Mouse (Mus musculus): Measurements from ENCODE around the gene Tomm5. TPM values are rescaled to one million over a fixed set of nuclear protein-coding genes. Genes with fewer than 3 reads are reported as not detected.

The Tomm5 gene
- 313 and 458 TPM in 2 replicates for total RNA-seq (2012; rRNA removed)
- 845 and 877 TPM in 2 replicates for total RNA-seq (2014; rRNA removed)
- 321 and 339 TPM in 2 replicates for polyA plus RNA-seq (2012; ENCODE audit: insufficient read length, low read depth)

GRCm38 (mm10) chr4:45107601-45108277 is at the start of gene Tomm5:
Gene Tomm5 (minus strand): TSS chr4:45108114.
- peak within 1 kb of the TSS; percentile 96 to 99 (median 98) for H3K4me3 ChIP-seq (replicated peaks in 1 of 3; ENCODE audit: low read depth in 2 of 3, low read length in 2 of 3, poor library complexity in 1 of 3)
- peak; percentile 96 for DNase-seq (ENCODE audit: extremely low read depth)
- dilution Hi-C loops (cut with MboI; ENCODE audit: extremely low pct_ligation_motif_present, extremely low pct_unique_long_range_greater_than_20kb, low sequenced_read_pairs) = no loop called here

DNA sequence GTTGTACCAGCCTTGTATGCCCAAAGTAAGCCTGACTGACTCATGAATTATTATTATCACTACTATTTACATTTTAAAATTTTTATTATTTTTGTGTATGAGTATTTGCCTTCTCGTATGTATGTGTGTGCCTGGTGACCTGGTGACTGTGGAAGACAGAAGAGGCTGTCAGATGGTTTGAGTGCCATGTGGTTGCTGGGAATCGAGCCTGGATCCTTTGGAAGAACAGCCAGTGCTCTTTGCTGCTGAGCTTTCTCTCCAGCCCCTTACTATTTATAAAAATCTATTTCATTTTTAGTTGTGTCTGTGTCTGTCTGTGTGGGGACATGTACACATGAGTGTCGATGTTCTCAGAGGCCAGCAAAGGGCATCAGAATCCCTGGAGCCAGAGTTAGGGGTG is 48.5 kb upstream of the Tomm5 start:
- no peak overlapping the region for H3K27ac ChIP-seq (ENCODE audit: insufficient read depth, low read depth)
- H3K4me3 ChIP-seq (replicated peaks in 1 of 3; ENCODE audit: low read depth in 2 of 3, low read length in 2 of 3, poor library complexity in 1 of 3) = no peak overlapping the region
- no peaks in the 10 kb centered on the region for H3K27me3 ChIP-seq (replicated peaks)
- DNase-seq (ENCODE audit: extremely low read depth) = no peak
- H3K9me3 ChIP-seq (replicated peaks; ENCODE audit: low read length) = no peaks in the 10 kb centered on the region
- in situ Hi-C loops (cut with MboI; ENCODE audit: low pct_ligation_motif_present, low pct_unique_long_range_greater_than_20kb, low sequenced_read_pairs) = no loop called here
- H3K36me3 ChIP-seq (replicated peaks in 1 of 2; ENCODE audit: control insufficient read depth in 1 of 2, insufficient read depth in 1 of 2, low read length in 1 of 2) = no peaks in the 10 kb centered on the region
- no peak for TF ChIP-seq TCF12 (IDR thresholded peaks at IDR 0.05; ENCODE audit: low read depth, low read length)
- TF ChIP-seq JUND (conservative IDR thresholded peaks at IDR 0.05; ENCODE audit: low read depth, low read length) = no peak
- TF ChIP-seq USF2 (conservative IDR thresholded peaks at IDR 0.05; ENCODE audit: low read depth, low read length) = no peak
- TF ChIP-seq ZKSCAN1 (IDR thresholded peaks at IDR 0.05; ENCODE audit: borderline replicate concordance, low read depth, low read length) = no peak
- no peak for TF ChIP-seq EP300 (IDR thresholded peaks at IDR 0.05; ENCODE audit: low read length)
- TF ChIP-seq BHLHE40 (IDR thresholded peaks at IDR 0.05; ENCODE audit: low read depth, low read length) = no peak
- no peak for TF ChIP-seq USF1 (IDR thresholded peaks at IDR 0.05; ENCODE audit: low read depth, low read length)
- TF ChIP-seq HCFC1 (IDR thresholded peaks at IDR 0.05; ENCODE audit: low read depth, low read length) = no peak
- TF ChIP-seq JUN (IDR thresholded peaks at IDR 0.05; ENCODE audit: insufficient read depth, low read depth, low read length) = no peak
- TF ChIP-seq CHD2 (IDR thresholded peaks at IDR 0.05; ENCODE audit: low read length) = no peak
- TF ChIP-seq GABPA (IDR thresholded peaks at IDR 0.05; ENCODE audit: insufficient replicate concordance, low read depth, low read length) = no peak
- TF ChIP-seq MXI1 (IDR thresholded peaks at IDR 0.05; ENCODE audit: low read depth, low read length) = no peak
- H3K4me1 ChIP-seq (ENCODE audit: control insufficient read depth in 1 of 2, insufficient read depth in 2 of 2) = no peaks in the 10 kb centered on the region
- no peaks in the 10 kb centered on the region for H3K79me2 ChIP-seq (replicated peaks; ENCODE audit: control insufficient read depth, extremely low read depth, insufficient read depth, poor library complexity, severe bottlenecking)
- dilution Hi-C loops (cut with MboI; ENCODE audit: extremely low pct_ligation_motif_present, extremely low pct_unique_long_range_greater_than_20kb, low sequenced_read_pairs) = no loop called here
- no peak overlapping the region for H3K9ac ChIP-seq (ENCODE audit: insufficient read depth, low read depth)
- H3K4me2 ChIP-seq (ENCODE audit: insufficient read depth, low read depth, poor library complexity, severe bottlenecking) = no peak overlapping the region

More at GRCm38 (mm10) chr4:45107601-45108277, at the start of gene Tomm5:
- TF ChIP-seq ZMIZ1 (IDR thresholded peaks at IDR 0.05; ENCODE audit: low read depth, low read length) (no peak; the same call in 1 of the 2 replicates), USF2 (conservative IDR thresholded peaks at IDR 0.05; ENCODE audit: low read depth, low read length) (no peak), PAX5 (IDR thresholded peaks at IDR 0.05; ENCODE audit: low read length) (no peak), HCFC1 (IDR thresholded peaks at IDR 0.05; ENCODE audit: low read depth, low read length) (peak; percentile 90), TCF12 (IDR thresholded peaks at IDR 0.05; ENCODE audit: low read depth, low read length) (peak; percentile 70), EP300 (IDR thresholded peaks at IDR 0.05; ENCODE audit: low read length) (no peak), ELF1 (IDR thresholded peaks at IDR 0.05; ENCODE audit: low read depth, low read length) (peak; percentile 97), NRF1 (IDR thresholded peaks at IDR 0.05; ENCODE audit: low read depth, low read length) (peak; percentile 22; the same call in 1 of the 2 replicates), UBTF (IDR thresholded peaks at IDR 0.05; ENCODE audit: low read depth, low read length) (no peak), ZC3H11A (IDR thresholded peaks at IDR 0.05; ENCODE audit: low read depth, low read length) (peak; percentile 33; the same call in 1 of the 2 replicates), E2F4 (IDR thresholded peaks at IDR 0.05; ENCODE audit: insufficient replicate concordance, low read depth, low read length) (no peak), RAD21 (IDR thresholded peaks at IDR 0.05; ENCODE audit: low read depth, low read length) (peak; percentile 83), MAZ (IDR thresholded peaks at IDR 0.05; ENCODE audit: low read depth, low read length) (peak; percentile 62; the same call in 1 of the 2 replicates), MAFK (IDR thresholded peaks at IDR 0.05; ENCODE audit: insufficient replicate concordance, low read length) (peak; percentile 47; the same call in 1 of the 2 replicates), ZNF384 (IDR thresholded peaks at IDR 0.05; ENCODE audit: low read depth, low read length) (no peak), MYC (IDR thresholded peaks at IDR 0.05; ENCODE audit: low read depth, low read length) (peak; percentile 89), ETS1 (conservative IDR thresholded peaks at IDR 0.05; ENCODE audit: low read depth, low read length) (peak; percentile 23; the same call in 1 of the 2 replicates), RCOR1 (conservative IDR thresholded peaks at IDR 0.05; ENCODE audit: low read depth, low read length) (no peak), ZKSCAN1 (IDR thresholded peaks at IDR 0.05; ENCODE audit: borderline replicate concordance, low read depth, low read length) (no peak), GABPA (IDR thresholded peaks at IDR 0.05; ENCODE audit: insufficient replicate concordance, low read depth, low read length) (peak; percentile 10; the same call in 1 of the 2 replicates), POLR2AphosphoS2 (IDR thresholded peaks at IDR 0.05; ENCODE audit: low read depth, low read length) (no peak), POLR2A (IDR thresholded peaks at IDR 0.05; ENCODE audit: low read depth, low read length) (peak; percentile 93), JUND (conservative IDR thresholded peaks at IDR 0.05; ENCODE audit: low read depth, low read length) (no peak), CHD2 (IDR thresholded peaks at IDR 0.05; ENCODE audit: low read length) (peak; percentile 57), CHD1 (IDR thresholded peaks at IDR 0.05; ENCODE audit: low read depth, low read length) (0 out of 2 replicates have a peak, but pooled peaks have one; percentile 29), MAX (IDR thresholded peaks at IDR 0.05; ENCODE audit: low read length) (peak; percentile 88), JUN (IDR thresholded peaks at IDR 0.05; ENCODE audit: insufficient read depth, low read depth, low read length) (no peak), MXI1 (IDR thresholded peaks at IDR 0.05; ENCODE audit: low read depth, low read length) (peak; percentile 68), NELFE (IDR thresholded peaks at IDR 0.05; ENCODE audit: low read depth, low read length) (peak; percentile 88), SMC3 (IDR thresholded peaks at IDR 0.05; ENCODE audit: low read depth, low read length) (peak; percentile 69), IRF4 (IDR thresholded peaks at IDR 0.05; ENCODE audit: low read depth, low read length) (peak; percentile 72; the same call in 1 of the 2 replicates), SIN3A (IDR thresholded peaks at IDR 0.05; ENCODE audit: low read length) (peak; percentile 96), CTCF (conservative IDR thresholded peaks at IDR 0.05 in 1 of 2, IDR thresholded peaks at IDR 0.05 in 1 of 2; ENCODE audit: low read depth in 2 of 2, low read length in 2 of 2) (peak in 1 of 2 experiments; percentile 91; a peak in 2 of 4 replicates), BHLHE40 (IDR thresholded peaks at IDR 0.05; ENCODE audit: low read depth, low read length) (no peak), TBP (conservative IDR thresholded peaks at IDR 0.05; ENCODE audit: low read depth, low read length) (peak; percentile 61; the same call in 1 of the 2 replicates), MEF2A (IDR thresholded peaks at IDR 0.05; ENCODE audit: borderline replicate concordance, low read depth, low read length) (no peak), KAT2A (IDR thresholded peaks at IDR 0.05; ENCODE audit: insufficient replicate concordance, low read length) (peak; percentile 82; the same call in 1 of the 2 replicates), USF1 (IDR thresholded peaks at IDR 0.05; ENCODE audit: low read depth, low read length) (peak; percentile 8; the same call in 1 of the 2 replicates)
- in situ Hi-C loops (cut with MboI; ENCODE audit: low pct_ligation_motif_present, low pct_unique_long_range_greater_than_20kb, low sequenced_read_pairs) = loop anchor here (5.0 to 10.0 kb wide), 2 partner anchors 170 to 297 kb away; partner anchors contain the start of gene Slc25a51
- peak within 1 kb of the TSS; percentile 75 for H3K9ac ChIP-seq (ENCODE audit: insufficient read depth, low read depth)
- peaks cover 17 to 32% of the 10 kb centered on the region in 2 experiments for H3K36me3 ChIP-seq (replicated peaks in 1 of 2; ENCODE audit: control insufficient read depth in 1 of 2, insufficient read depth in 1 of 2, low read length in 1 of 2)
- H3K4me1 ChIP-seq (ENCODE audit: control insufficient read depth in 1 of 2, insufficient read depth in 2 of 2) = peaks cover 14 to 17% of the 10 kb centered on the region in 2 experiments
- peaks cover 5% of the 10 kb centered on the region for H3K27me3 ChIP-seq (replicated peaks)
- peak within 1 kb of the TSS; percentile 63 for H3K4me2 ChIP-seq (ENCODE audit: insufficient read depth, low read depth, poor library complexity, severe bottlenecking)
- peaks cover 26% of the 10 kb centered on the region for H3K79me2 ChIP-seq (replicated peaks; ENCODE audit: control insufficient read depth, extremely low read depth, insufficient read depth, poor library complexity, severe bottlenecking)
- H3K9me3 ChIP-seq (replicated peaks; ENCODE audit: low read length) = no peaks in the 10 kb centered on the region
- H3K27ac ChIP-seq (ENCODE audit: insufficient read depth, low read depth) = peak within 1 kb of the TSS; percentile 16; the same call in 1 of the 2 replicates

Data from CH12.LX (cell line).